Mouse (Mus musculus) cerebellum, adult 9-10 months (tissue): Measurements from ENCODE around the gene Mdm2.
A peak's percentile ranks its signal among the peaks of the same experiment; 100 is the strongest.
"Not testable (repeated sequence)": the region's sequence is repeated elsewhere in the genome, so short reads cannot be mapped to it uniquely, and the experiment has no call there.

ENCODE experiments used
- DNase-seq: peaks from one replicate; pipeline ENCODE4 v3.0.0; 2022

Mdm2 gene

GRCm38 (mm10) chr10:117711408-117711807 lies 850 bp upstream of the Mdm2 start:
- no peak for DNase-seq

DNA sequence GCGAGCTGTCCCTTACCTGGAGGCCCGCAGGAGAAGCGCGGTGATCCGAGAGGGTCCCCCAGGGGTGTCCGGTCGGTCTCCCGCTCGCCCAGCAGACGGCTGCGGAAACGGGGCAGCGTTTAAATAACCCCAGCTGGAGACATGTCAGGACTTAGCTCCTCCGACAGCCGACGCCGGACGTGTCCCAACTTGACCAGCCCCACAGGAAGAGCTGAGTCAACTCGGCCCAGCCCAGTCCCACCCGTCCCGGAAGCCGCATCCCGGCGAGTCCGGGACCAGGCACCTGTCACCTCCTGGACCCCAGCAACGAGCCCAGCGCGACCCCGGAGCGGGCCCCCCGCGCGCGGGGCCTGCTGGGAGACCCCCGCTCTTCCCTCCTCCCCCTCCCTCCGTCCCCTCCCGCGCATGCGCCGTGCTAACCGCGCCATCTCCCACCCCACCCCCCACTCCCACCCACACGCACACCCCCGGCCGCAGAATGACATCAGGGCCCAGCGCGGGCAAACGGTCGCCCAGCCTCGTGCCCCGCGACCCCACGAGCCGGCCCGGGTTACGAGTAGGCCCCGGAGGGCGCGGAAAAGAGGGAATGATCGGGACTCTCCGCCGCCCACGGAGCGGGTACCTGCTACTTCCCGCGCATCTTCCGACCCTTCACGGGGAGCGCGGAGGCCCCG lies 491 bp downstream of the Mdm2 start:
- DNase-seq, result peak; percentile 77

DNA sequence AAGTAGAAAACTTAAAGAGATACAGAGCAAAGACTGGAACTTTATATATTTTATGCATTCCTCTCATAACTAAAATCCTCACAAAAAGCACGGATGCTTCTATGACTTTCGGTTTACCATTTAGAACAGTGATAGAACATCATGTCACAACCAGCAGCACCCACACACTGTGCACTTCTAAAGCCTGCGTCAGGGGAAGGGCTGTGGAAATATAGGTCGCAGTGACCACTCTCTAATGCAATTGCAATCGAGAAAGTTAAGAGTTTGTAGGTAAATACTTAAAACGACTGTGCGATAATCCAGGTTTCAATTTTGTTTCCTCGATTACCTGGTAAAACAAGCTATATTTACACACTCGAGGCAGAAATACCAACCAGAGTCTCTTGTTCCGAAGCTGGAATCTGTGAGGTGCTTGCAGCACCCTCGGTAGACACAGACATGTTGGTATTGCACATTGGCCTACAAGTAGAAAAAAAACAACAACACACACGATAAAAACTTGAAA lies 1.2 kb downstream of the Mdm2 start:
- DNase-seq, result peak; percentile 20

DNA sequence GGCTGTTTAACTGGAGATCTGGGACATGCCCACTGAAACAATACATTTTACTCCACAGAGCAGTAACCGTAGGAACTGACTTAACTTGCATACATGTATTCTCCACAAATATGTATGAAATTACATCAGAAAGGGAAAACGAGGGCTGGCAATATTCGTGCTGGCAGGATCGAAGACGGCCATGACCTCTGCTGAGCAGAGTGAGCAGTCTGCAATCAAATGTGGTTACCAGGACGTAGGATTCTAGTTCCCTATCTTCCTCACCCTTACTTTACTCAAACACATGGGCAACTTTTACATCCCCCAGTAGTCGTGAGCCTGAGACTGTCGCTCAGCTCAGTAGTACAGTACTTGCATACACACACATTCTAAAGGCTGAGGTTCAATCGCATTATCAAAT lies 1.7 kb downstream of the Mdm2 start:
- DNase-seq, result peak; percentile 17

GRCm38 (mm10) chr10:117708376-117708775 lies 2.2 kb downstream of the Mdm2 start:
- DNase-seq, result no peak

- no peak for DNase-seq
Measured at GRCm38 (mm10) chr10:117707114-117707838, 3.3 kb downstream of the Mdm2 start.

DNA sequence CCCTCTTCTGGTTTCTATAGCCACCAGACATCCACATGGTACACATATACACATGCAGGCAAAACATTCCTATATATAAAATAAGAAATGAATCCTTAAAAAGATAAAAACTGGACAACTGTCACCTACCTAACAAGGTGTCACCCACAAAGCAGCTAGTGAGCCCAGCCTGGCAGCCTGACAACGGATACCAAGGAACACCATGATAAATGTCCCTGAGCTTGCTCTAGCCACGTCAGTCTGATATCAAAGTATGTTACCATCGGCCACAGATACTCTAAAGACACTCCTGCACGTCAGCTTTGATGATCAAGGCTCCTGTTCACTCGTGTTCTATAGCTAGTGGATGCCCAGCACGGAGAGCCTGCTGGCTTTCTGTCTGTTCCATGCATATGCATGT lies 4.1 kb downstream of the Mdm2 start:
- no peak for DNase-seq

- no peak for DNase-seq
Measured at GRCm38 (mm10) chr10:117705806-117706205, 4.8 kb downstream of the Mdm2 start.

- DNase-seq, result no peak
Measured at GRCm38 (mm10) chr10:117704964-117705335, 5.6 kb downstream of the Mdm2 start.

DNA sequence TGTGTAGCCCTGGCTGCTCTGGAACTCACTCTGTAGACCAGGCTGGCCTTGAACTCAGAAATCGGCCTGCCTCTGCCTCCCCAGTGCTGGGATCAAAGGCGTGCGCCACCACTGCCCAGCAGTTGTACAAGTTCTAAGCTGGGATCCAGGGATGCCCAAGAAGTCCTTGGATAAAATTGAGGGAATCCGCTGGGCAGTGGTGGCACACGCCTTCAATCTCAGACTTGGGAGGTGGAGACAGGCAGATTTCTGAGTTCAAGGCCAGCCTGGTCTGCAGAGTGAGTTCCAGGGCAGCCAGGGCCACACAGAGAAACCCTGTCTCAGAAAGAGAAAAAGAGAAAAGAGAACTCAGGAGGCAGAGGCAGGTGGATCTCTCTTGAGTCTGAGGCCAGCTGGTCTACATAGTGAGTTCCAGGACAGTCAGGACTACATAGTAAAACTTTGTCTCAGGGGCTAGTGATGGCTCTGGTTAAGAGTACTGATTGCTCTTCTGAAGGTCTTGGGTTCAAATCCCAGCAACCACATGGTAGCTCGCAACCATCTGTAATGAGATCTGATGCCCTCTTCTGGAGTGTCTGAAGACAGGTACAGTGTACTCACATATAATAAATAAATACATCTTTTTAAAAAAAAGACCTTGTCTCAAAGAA lies 6.1 kb downstream of the Mdm2 start:
- DNase-seq, result not testable (repeated sequence)

DNA sequence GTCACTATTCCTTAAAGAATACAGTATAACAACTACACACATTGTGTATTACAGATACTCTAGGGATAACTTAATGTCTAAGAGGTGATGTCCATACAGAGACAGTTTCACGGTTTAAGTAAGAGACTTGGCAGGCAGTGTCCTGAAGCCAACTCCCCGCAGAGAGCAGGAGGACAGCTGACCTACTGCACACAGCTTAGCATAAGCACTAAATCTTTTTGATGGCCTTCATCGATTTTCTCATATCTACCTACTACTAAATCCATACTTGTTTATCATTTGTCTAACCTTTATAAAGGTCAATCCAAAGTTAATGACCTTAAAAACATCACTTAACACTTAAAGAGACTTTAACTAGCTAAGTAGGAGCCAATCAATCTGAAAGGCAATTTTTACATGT lies 7.1 kb downstream of the Mdm2 start:
- no peak for DNase-seq

DNA sequence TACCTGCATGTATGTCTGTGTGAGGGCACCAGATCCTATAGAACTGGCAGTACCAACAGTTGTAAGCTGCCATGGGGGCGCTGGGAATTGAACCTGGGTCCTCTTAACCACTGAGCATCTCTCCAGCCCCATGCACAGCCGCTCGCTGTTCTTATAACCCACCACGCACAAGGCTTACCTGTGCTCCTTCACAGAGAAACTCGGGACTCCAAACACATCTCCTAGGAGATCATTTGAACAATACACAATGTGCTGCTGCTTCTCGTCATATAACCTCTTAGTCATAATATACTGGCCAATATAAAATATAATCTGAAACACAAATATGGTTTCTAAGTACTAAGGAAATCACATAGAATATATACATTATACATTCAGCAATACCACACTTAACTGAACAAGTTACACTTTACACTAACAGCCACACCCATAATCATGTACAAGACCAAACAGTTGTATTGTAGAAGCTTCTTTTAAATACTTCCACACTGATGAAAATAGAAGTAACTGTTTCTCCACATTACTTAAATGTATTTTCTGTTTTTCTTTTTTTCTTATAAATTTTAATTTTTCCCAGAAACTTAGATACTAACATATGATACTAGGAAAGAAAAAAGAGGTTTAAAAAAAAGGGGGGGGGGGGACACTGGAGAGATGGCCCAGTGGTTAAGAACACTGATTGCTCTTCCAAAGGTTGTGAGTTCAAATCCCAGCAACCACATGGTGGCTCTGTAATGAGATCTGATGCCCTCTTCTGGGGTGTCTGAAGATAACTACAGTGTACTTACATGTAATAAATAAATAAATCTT lies 8.3 kb downstream of the Mdm2 start:
- no peak for DNase-seq

- no peak for DNase-seq
Measured at GRCm38 (mm10) chr10:117701034-117701829, 9.3 kb downstream of the Mdm2 start.

GRCm38 (mm10) chr10:117700450-117700849 lies 10.1 kb downstream of the Mdm2 start:
- DNase-seq, result no peak

GRCm38 (mm10) chr10:117699914-117700313 lies 10.6 kb downstream of the Mdm2 start:
- DNase-seq, result no peak

GRCm38 (mm10) chr10:117698313-117699138 lies 12.0 kb downstream of the Mdm2 start:
- DNase-seq, result no peak

GRCm38 (mm10) chr10:117697561-117698115 lies 12.9 kb downstream of the Mdm2 start:
- DNase-seq, result no peak

DNA sequence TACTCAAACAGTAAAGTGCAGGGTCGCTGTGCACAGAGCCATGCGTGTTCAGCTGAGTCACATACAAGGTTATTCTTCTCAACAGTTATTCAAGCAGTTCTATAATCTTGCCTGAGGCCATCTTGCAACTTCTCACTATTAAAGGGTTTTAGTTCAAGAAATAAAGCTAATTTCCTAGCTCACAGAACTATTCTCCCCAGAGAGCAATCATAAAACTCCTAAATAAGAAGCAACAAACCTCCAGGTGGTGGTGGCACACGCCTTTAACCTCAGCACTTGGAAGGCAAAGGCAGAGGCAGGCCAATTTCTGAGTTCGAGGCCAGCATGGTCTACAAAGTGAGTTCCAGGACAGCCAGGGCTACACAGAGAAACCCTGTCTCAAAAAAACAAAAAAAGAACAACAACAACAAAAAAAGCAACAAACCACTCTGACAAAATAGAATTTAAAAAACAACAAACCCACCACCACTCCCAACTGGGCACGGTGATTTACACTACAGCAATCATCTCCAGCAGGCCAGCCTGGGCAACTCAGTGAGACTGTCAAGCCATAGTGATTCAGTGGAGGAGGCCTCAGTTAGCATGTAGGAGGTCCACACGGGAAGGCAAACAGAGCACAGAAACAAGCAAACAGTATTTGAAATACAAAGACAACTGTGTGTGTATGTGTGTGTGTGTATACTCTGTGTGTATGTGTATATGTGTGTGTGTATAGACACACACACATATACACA lies 13.6 kb downstream of the Mdm2 start:
- no peak for DNase-seq

GRCm38 (mm10) chr10:117696021-117696826 lies 14.3 kb downstream of the Mdm2 start:
- DNase-seq, result no peak
